Mouse (Mus musculus): ENCODE results near the gene Noxa1. TPM values are rescaled to one million over a fixed set of nuclear protein-coding genes. Genes with fewer than 3 reads are reported as not detected.

Noxa1 gene
- total RNA-seq (2023; ENCODE audit: inconsistent age): not detected in 4 replicates

GRCm38 (mm10) chr2:25095109-25095850 is at the start of gene Noxa1:
TSS of gene Noxa1 (minus strand) at chr2:25095149.

GRCm38 (mm10) chr2:25080076-25080475 is 14.9 kb downstream of the Noxa1 start, which contains the start of gene Entpd8:
TSS of gene Entpd8 (plus strand) at chr2:25080304.

GRCm38 (mm10) chr2:25054221-25055067 is 40.5 kb downstream of the Noxa1 start, which contains the start of gene Nsmf:
TSS of gene Nsmf (plus strand) at chr2:25054355.

Other genes starting within 250 kb of the Noxa1 start
- gene Ehmt1, start 175.5 kb downstream of the Noxa1 start, total RNA-seq (2023; ENCODE audit: inconsistent age): 107 to 123 TPM (median 119 TPM) in 4 replicates
- 125 to 147 TPM (median 141 TPM) in 4 replicates for gene Arrdc1, start 159.9 kb downstream of the Noxa1 start, total RNA-seq (2023; ENCODE audit: inconsistent age)
- 13.7 to 21.0 TPM (median 17.2 TPM) in 4 replicates for gene Zmynd19, start 145.4 kb downstream of the Noxa1 start, total RNA-seq (2023; ENCODE audit: inconsistent age)
- gene Dph7, start 132.7 kb downstream of the Noxa1 start, total RNA-seq (2023; ENCODE audit: inconsistent age): 14.7 to 21.6 TPM (median 15.3 TPM) in 4 replicates
- 19.6 to 23.9 TPM (median 21.2 TPM) in 4 replicates for gene Mrpl41, start 120.1 kb downstream of the Noxa1 start, total RNA-seq (2023; ENCODE audit: inconsistent age)
- 117 to 130 TPM (median 125 TPM) in 4 replicates for gene Pnpla7, start 119.1 kb downstream of the Noxa1 start, total RNA-seq (2023; ENCODE audit: inconsistent age)
- 39.7 to 51.9 TPM (median 44.9 TPM) in 4 replicates for gene Nsmf, start 40.8 kb downstream of the Noxa1 start, total RNA-seq (2023; ENCODE audit: inconsistent age)
- gene Entpd8, start 14.8 kb downstream of the Noxa1 start, total RNA-seq (2023; ENCODE audit: inconsistent age): not detected in 4 replicates
- 5.3 to 6.8 TPM (median 6.0 TPM) in 4 replicates for gene Nrarp, start 85.6 kb upstream of the Noxa1 start, total RNA-seq (2023; ENCODE audit: inconsistent age)
- 28.8 to 32.8 TPM (median 31.4 TPM) in 4 replicates for gene Tor4a, start 101.7 kb upstream of the Noxa1 start, total RNA-seq (2023; ENCODE audit: inconsistent age)
- gene Nelfb, start 116.3 kb upstream of the Noxa1 start, total RNA-seq (2023; ENCODE audit: inconsistent age): 71.2 to 97.5 TPM (median 84.8 TPM) in 4 replicates
- not detected in 4 replicates for gene Stpg3, start 119.5 kb upstream of the Noxa1 start, total RNA-seq (2023; ENCODE audit: inconsistent age)
- gene Fam166a, start 123.6 kb upstream of the Noxa1 start, total RNA-seq (2023; ENCODE audit: inconsistent age): not detected in 4 replicates
- 114 to 127 TPM (median 119 TPM) in 4 replicates for gene Tubb4b, start 129.6 kb upstream of the Noxa1 start, total RNA-seq (2023; ENCODE audit: inconsistent age)
- gene Slc34a3, start 139.2 kb upstream of the Noxa1 start, total RNA-seq (2023; ENCODE audit: inconsistent age): not detected in 4 replicates
- not detected in 4 replicates for gene Rnf224, start 141.6 kb upstream of the Noxa1 start, total RNA-seq (2023; ENCODE audit: inconsistent age)
- gene Rnf208, start 147.1 kb upstream of the Noxa1 start, total RNA-seq (2023; ENCODE audit: inconsistent age): 0.51 TPM in 1 of 4 replicates, not detected in the others
- not detected in 4 replicates for gene Cysrt1, start 147.3 kb upstream of the Noxa1 start, total RNA-seq (2023; ENCODE audit: inconsistent age)
- 6.2 to 11.8 TPM (median 9.7 TPM) in 4 replicates for gene AL732309.1, start 151.7 kb upstream of the Noxa1 start, total RNA-seq (2023; ENCODE audit: inconsistent age)
- 17.0 to 23.1 TPM (median 22.3 TPM) in 4 replicates for gene Tmem203, start 160.3 kb upstream of the Noxa1 start, total RNA-seq (2023; ENCODE audit: inconsistent age)
- gene Tprn, start 167.5 kb upstream of the Noxa1 start, total RNA-seq (2023; ENCODE audit: inconsistent age): 11.7 to 16.8 TPM (median 12.7 TPM) in 4 replicates
- gene Ssna1, start 177.3 kb upstream of the Noxa1 start, total RNA-seq (2023; ENCODE audit: inconsistent age): 36.2 to 41.2 TPM (median 39.2 TPM) in 4 replicates
- gene Anapc2, start 177.3 kb upstream of the Noxa1 start, total RNA-seq (2023; ENCODE audit: inconsistent age): 99.6 to 125 TPM (median 108 TPM) in 4 replicates
- gene Tmem210, start 193.0 kb upstream of the Noxa1 start, total RNA-seq (2023; ENCODE audit: inconsistent age): not detected in 4 replicates
- not detected in 4 replicates for gene Lrrc26, start 194.8 kb upstream of the Noxa1 start, total RNA-seq (2023; ENCODE audit: inconsistent age)
- gene Grin1, start 224.0 kb upstream of the Noxa1 start, total RNA-seq (2023; ENCODE audit: inconsistent age): not detected in 4 replicates
- 38.3 to 49.0 TPM (median 42.3 TPM) in 4 replicates for gene Man1b1, start 237.2 kb upstream of the Noxa1 start, total RNA-seq (2023; ENCODE audit: inconsistent age)

All from B cell, adult (primary cell).